Mouse (Mus musculus): ENCODE data around the gene Gm14419. TPM values are rescaled to one million over a fixed set of nuclear protein-coding genes. Genes with fewer than 3 reads are reported as not detected.
"Not testable (repeated sequence)": the region's sequence is repeated elsewhere in the genome, so short reads cannot be mapped to it uniquely, and the experiment has no call there.

Gene Gm14419
- polyA plus RNA-seq (2014; fragmentation: Nextera tagmentation; extraction: Ambion mirVana) = 14.6 and 15.8 TPM in 2 replicates

DNA sequence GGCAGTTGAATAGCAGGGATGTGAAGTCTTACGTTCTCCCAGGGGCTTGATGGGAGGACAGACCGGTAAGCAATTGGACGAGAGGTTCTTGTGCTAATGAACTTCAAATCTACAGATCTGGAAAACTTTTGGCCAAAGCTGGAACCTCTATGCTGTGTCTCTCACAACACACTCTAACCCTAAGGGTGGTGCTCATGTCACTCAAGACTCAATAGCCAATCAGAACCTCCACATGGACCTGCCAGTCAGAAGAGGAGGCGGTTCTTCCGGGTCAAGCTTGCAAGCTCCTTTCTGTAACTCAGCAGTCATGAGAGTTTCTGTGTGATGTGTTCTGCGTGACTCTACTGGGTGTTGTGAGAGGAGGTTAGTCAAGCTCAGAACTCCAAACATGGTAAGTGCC, at the start of gene Gm14419:
Gene Gm14419 (plus strand): TSS at position 301 of the 400 bp plus-strand sequence.
- not testable (repeated sequence) for H3K36me3 ChIP-seq (ENCODE audit: insufficient read depth); ATAC-seq (ENCODE audit: insufficient read depth); H3K27ac ChIP-seq (ENCODE audit: low read depth); H3K9ac ChIP-seq; DNase-seq; H3K27me3 ChIP-seq (ENCODE audit: insufficient read depth, low read length); H3K9me3 ChIP-seq (ENCODE audit: low read depth, low read length); H3K4me2 ChIP-seq; H3K4me3 ChIP-seq (ENCODE audit: low read depth, low read length); H3K4me1 ChIP-seq (ENCODE audit: insufficient read depth)
- no CpG with 5 or more reads among the region's 6 CpGs for WGBS

Other genes with a start within 250 kb of the Gm14419 start
- gene Gm14295, start 202.3 kb upstream of the Gm14419 start, polyA plus RNA-seq (2014; fragmentation: Nextera tagmentation; extraction: Ambion mirVana) = 16.3 and 19.1 TPM in 2 replicates
- not detected in 2 replicates for gene Gm14408, start 169.8 kb upstream of the Gm14419 start, polyA plus RNA-seq (2014; fragmentation: Nextera tagmentation; extraction: Ambion mirVana)
- 13.4 and 14.1 TPM in 2 replicates for gene Gm14296, start 73.1 kb upstream of the Gm14419 start, polyA plus RNA-seq (2014; fragmentation: Nextera tagmentation; extraction: Ambion mirVana)
- gene Gm14401, start 73.4 kb downstream of the Gm14419 start, polyA plus RNA-seq (2014; fragmentation: Nextera tagmentation; extraction: Ambion mirVana) = 0.88 TPM in 1 of 2 replicates, not detected in the other
- gene Gm14410, start 205.5 kb downstream of the Gm14419 start, polyA plus RNA-seq (2014; fragmentation: Nextera tagmentation; extraction: Ambion mirVana) = 28.2 and 31.5 TPM in 2 replicates